Mouse (Mus musculus) olfactory bulb, adult 2 months (tissue): ENCODE measurements around the gene Gm28372. TPM values are rescaled to one million over a fixed set of nuclear protein-coding genes. Genes with fewer than 3 reads are reported as not detected.

ENCODE experiments used
- H3K27ac ChIP-seq: fragments of 200-500 bp; 2 replicates; pipeline ENCODE4 v1.5.1; 2012; ENCODE audit warnings: low read depth, low read length; ENCODE audit not compliant: insufficient read depth
- H3K4me1 ChIP-seq: fragments of 200-500 bp; 2 replicates; pipeline ENCODE4 v1.6.1; 2012; ENCODE audit warnings: low read length; ENCODE audit not compliant: control insufficient read depth, insufficient read depth
- H3K4me3 ChIP-seq: fragments of 200-500 bp; 2 replicates; pipeline ENCODE4 v1.5.1; 2012; ENCODE audit warnings: mild to moderate bottlenecking, low read depth, low read length, moderate library complexity; ENCODE audit not compliant: insufficient read depth
- CTCF ChIP-seq: fragments of 200-500 bp; IDR thresholded peaks from 2 replicates; pipeline ENCODE4 v1.5.1; 2012; ENCODE audit warnings: low read depth, mild to moderate bottlenecking, low read length, moderate library complexity; ENCODE audit not compliant: insufficient read depth
- POLR2A ChIP-seq: fragments of 200-500 bp; IDR thresholded peaks from 2 replicates; pipeline ENCODE4 v1.6.1; 2012; ENCODE audit warnings: mild to moderate bottlenecking, low read depth, low read length, moderate library complexity; ENCODE audit not compliant: insufficient read depth
- WGBS: fragments of 180-500 bp; shearing (Covaris S2); methylation state at CpG from one replicate; pipeline ENCODE4 v1.1.7; 2018; 5-methylcytosine and 5-hydroxymethylcytosine counted together
- polyA plus RNA-seq: library from polyadenylated mRNA; stranded (reverse); fragments of >200 nt; gene quantifications from 2 replicates; pipeline ENCODE4 v1.2.4, GENCODE M21; 2012; ENCODE audit warnings: low replicate concordance; ENCODE audit not compliant: missing spikeins, insufficient read depth, insufficient read length

Gm28372 gene
- polyA plus RNA-seq, 1 experiment = not detected

- TF ChIP-seq CTCF (no peak), POLR2A (no peak)
- Histone ChIP-seq H3K27ac (no peak overlapping the region), H3K4me1 (peaks cover 16% of the 10 kb centered on the region), H3K4me3 (no peak overlapping the region)
- 91% methylated on average over 4 of the region's 4 CpGs for WGBS
These were observed 3.1 kb upstream of the Gm28372 start for GRCm38 (mm10) chr2:130401891-130402290.

- H3K4me3 ChIP-seq = no peak within 1 kb of the TSS
- H3K4me1 ChIP-seq = no peaks in the 10 kb centered on the region
- 98% methylated on average over 2 of the region's 2 CpGs for WGBS
- TF ChIP-seq POLR2A = no peak
- no peak for TF ChIP-seq CTCF
- H3K27ac ChIP-seq = no peak within 1 kb of the TSS
These were observed 1.1 kb downstream of the Gm28372 start, which contains the start of gene Tmem239 for GRCm38 (mm10) chr2:130406178-130406577. TSS of gene Tmem239 (plus strand) at chr2:130406478.

- H3K4me1 ChIP-seq = no peaks in the 10 kb centered on the region
- WGBS = 54% methylated on average over 6 of the region's 6 CpGs
- no peak overlapping the region for H3K27ac ChIP-seq
- no peak overlapping the region for H3K4me3 ChIP-seq
- TF ChIP-seq POLR2A (no peak), CTCF (no peak)
These were observed 3.2 kb downstream of the Gm28372 start for GRCm38 (mm10) chr2:130408194-130408593.

GRCm38 (mm10) chr2:130411558-130412495 is 6.8 kb downstream of the Gm28372 start:
- 35% methylated on average over 16 of the region's 16 CpGs for WGBS
- peak; percentile 92 for TF ChIP-seq CTCF
- no peak for TF ChIP-seq POLR2A

GRCm38 (mm10) chr2:130412775-130413174 is 7.7 kb downstream of the Gm28372 start:
- Histone ChIP-seq H3K4me3 (no peak overlapping the region), H3K4me1 (no peaks in the 10 kb centered on the region), H3K27ac (no peak overlapping the region)
- WGBS = 85% methylated on average over 3 of the region's 3 CpGs
- no peak for TF ChIP-seq POLR2A
- TF ChIP-seq CTCF = no peak

More at GRCm38 (mm10) chr2:130411558-130412495, 6.8 kb downstream of the Gm28372 start:
- H3K4me1 ChIP-seq = no peaks in the 10 kb centered on the region
- no peak overlapping the region for H3K27ac ChIP-seq
- H3K4me3 ChIP-seq = no peak overlapping the region

DNA sequence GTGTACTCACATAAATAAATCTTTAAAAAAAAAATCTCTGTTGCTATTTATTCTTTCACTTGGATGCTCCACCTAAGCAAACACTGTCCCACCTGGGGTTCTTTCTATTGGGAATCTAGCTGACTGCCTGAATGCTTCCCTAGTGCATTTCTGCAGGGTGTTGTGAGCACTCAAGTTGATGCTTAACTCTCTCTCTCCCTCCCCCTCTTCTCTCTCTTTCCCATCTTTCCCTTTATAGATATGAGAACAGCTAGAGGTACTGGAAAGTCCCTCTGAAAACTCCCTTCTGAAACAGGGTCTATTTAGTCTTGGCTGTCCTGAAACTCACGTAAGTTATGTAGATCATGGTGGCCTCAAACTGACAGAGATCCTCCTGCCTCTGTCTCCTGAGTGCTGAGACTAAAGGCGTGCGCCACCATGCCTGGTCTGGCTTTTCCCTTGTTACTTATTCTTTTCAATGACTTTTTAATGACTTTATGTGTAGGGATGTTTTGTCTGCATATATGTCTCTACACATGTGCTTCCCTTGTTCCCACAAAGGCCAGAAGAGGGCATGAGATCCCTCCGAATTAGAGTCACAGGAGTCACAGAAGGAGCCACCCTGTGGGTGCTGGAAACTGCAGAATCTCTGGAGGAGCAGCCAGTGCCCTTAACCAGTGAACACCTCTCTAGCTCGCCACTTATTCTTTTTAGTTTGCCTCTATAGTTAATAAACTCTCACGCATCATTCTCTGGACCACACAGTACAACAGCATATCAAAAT is 9.2 kb downstream of the Gm28372 start:
- TF ChIP-seq POLR2A (no peak), CTCF (no peak)
- no peak overlapping the region for H3K4me3 ChIP-seq
- 83% methylated on average over 6 of the region's 6 CpGs for WGBS

DNA sequence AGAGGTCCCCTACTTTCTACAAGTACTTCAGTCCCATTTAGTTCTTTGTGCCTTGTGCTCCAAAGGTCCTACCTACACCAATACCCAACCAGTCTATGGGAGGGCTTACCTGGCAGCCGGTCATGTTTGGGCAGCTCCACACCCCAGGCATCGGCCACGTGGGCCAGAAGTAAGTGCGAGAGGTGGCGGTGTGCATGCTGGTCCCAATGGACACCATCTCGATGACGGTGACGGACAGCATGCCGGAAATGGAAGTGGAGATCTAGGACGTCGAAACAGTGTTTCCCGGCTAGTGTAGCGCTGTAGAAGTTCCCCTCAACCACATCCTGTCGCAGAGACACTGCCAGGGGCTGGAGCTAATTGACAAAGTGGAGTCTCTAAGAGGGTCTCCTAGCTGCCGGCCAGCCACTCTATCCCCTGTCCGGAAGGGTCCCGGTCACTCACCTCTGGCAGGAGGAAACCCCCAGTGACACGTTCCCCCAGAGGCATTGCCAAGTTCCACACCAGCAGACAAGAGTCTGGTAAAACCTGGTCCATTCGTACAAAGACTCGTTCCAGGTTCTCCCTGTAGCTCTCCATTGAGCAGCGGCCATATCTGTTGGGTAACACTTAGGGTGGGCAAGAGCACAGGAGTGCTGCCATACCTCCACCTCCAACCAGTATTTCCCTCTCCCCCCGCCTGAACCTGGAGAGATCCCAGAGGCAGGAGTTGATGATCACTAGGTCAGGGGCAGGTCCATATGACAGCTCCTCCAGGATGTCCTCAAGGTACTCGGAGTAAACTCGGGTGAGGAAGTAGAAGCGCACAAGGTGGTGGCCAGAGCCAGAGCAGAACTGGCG is 17.0 kb downstream of the Gm28372 start:
- H3K27ac ChIP-seq = no peak overlapping the region
- H3K4me3 ChIP-seq = no peak overlapping the region
- WGBS = 97% methylated on average over 26 of the region's 26 CpGs
- H3K4me1 ChIP-seq = peaks cover 12% of the 10 kb centered on the region
- TF ChIP-seq CTCF = no peak
- TF ChIP-seq POLR2A = no peak

More for the DNA sequence above, 9.2 kb downstream of the Gm28372 start:
- Histone ChIP-seq H3K4me1 (no peaks in the 10 kb centered on the region), H3K27ac (no peak overlapping the region)

DNA sequence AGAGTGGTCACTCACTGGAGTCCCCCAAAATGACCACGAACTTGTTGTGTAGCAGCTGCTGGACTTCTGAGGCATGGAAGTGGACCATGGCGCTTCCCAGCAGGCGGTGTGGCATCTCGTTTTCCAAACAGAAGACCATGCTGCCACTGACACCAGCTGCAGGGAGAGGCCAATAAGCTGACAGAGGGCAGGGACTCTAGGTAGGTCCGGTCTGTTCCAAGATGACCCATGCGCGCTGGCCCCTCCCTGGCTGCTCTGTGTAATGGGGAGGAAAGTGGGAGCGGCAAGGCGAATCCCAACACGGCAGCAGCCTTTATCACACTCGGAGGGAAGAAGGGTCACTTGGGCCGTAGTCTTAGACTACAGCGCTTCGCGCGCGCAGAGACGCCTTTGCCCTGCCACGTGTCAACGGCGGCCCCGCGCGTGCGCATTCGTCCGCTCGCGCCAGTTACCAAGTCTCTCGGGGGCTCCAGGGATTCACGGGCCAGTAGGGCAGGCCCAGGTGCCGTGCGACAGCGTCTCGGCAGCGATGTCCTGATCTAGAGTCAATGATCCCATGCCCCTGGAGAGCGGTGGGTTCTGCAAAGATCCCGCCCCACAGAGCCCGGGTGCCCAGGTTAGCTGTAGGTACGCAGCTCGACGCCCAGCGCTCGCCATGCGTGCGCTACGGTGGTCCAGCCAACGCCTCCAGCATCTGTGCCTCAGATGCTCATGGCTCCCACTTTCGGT is 18.5 kb downstream of the Gm28372 start:
- H3K4me1 ChIP-seq = peaks cover 12% of the 10 kb centered on the region
- H3K27ac ChIP-seq = peak overlapping the region; percentile 73
- 12% methylated on average over 49 of the region's 49 CpGs for WGBS
- no peak for TF ChIP-seq POLR2A
- peak overlapping the region; percentile 81 for H3K4me3 ChIP-seq
